Mouse (Mus musculus) thymus, adult 2 months (tissue): Measurements from ENCODE around the gene Brinp2.

Experiments
- CTCF ChIP-seq: fragments of 200-500 bp; IDR thresholded peaks from 2 replicates; pipeline ENCODE4 v1.5.1; 2012; ENCODE audit warnings: mild to moderate bottlenecking, control low read depth, low read length, moderate library complexity, borderline replicate concordance; ENCODE audit not compliant: control insufficient read depth, poor library complexity, insufficient read depth; ENCODE audit errors: extremely low read depth
- POLR2A ChIP-seq: fragments of 200-500 bp; IDR thresholded peaks from 2 replicates; pipeline ENCODE4 v1.6.1; 2012; ENCODE audit warnings: mild to moderate bottlenecking, low read length, control low read depth, moderate library complexity; ENCODE audit not compliant: control insufficient read depth, poor library complexity, insufficient read depth; ENCODE audit errors: extremely low read depth

GRCm38 (mm10) chr1:158328126-158328525 lies 28.0 kb downstream of the Brinp2 start:
- TF ChIP-seq CTCF = no peak
- TF ChIP-seq POLR2A = no peak
